Mouse (Mus musculus): ENCODE measurements around the gene Smarcc1. TPM values are rescaled to one million over a fixed set of nuclear protein-coding genes. Genes with fewer than 3 reads are reported as not detected.

Smarcc1 gene
- polyA plus RNA-seq, 1 experiment from 2014 or later, result 190 TPM

- H3K9ac ChIP-seq (replicated peaks; ENCODE audit: low read length), result no peak overlapping the region
- no peaks in the 10 kb centered on the region for H3K4me1 ChIP-seq (ENCODE audit: control insufficient read depth, insufficient read depth, low read length)
- ATAC-seq (replicated peaks; ENCODE audit: insufficient number of reproducible peaks, low FRiP score, low TSS enrichment, low read depth) (peak; percentile 82), DNase-seq (ENCODE audit: low spot score) (no peak)
- no peaks in the 10 kb centered on the region for H3K36me3 ChIP-seq (replicated peaks; ENCODE audit: control insufficient read depth, insufficient read depth, low read depth, low read length)
- 66% methylated on average over 15 of the region's 15 CpGs for WGBS
- H3K9me3 ChIP-seq (replicated peaks; ENCODE audit: control insufficient read depth, low read length), result no peaks in the 10 kb centered on the region
- no peak overlapping the region for H3K27ac ChIP-seq (replicated peaks; ENCODE audit: low read depth, low read length)
- H3K4me2 ChIP-seq (ENCODE audit: low read depth, low read length), result no peak overlapping the region
- H3K4me3 ChIP-seq (ENCODE audit: low read depth, low read length), result no peak overlapping the region
- H3K27me3 ChIP-seq (ENCODE audit: control insufficient read depth, insufficient read depth, low read length), result no peaks in the 10 kb centered on the region
Measured at GRCm38 (mm10) chr9:110255407-110256019, 138.0 kb downstream of the Smarcc1 start.

- DNase-seq (ENCODE audit: low spot score), result no peak
Measured at GRCm38 (mm10) chr9:110258646-110259045, 141.1 kb downstream of the Smarcc1 start.

DNA sequence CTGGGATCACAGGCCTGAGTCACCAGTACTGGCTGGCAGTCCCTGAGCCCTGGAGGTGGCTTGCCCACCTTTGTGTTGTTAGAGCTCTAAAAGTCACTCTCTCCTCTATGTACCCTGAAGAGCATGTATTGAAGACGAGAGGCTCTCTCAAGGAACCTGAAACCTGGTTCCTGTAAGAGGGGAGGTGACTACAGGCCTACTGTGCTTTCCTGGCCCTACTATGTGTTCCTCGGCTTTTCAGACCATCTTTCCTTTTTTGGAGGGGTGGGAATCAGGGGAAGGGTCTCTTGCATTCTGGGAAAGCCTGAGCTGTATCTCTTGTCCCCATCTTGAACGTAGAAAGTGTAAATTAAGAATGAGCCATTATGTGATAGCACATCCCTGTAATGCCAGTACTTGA is 141.6 kb downstream of the Smarcc1 start:
- no peak overlapping the region for H3K9ac ChIP-seq (replicated peaks; ENCODE audit: low read length)
- H3K9me3 ChIP-seq (replicated peaks; ENCODE audit: control insufficient read depth, low read length), result no peaks in the 10 kb centered on the region
- ATAC-seq (replicated peaks; ENCODE audit: insufficient number of reproducible peaks, low FRiP score, low TSS enrichment, low read depth) (no peak), DNase-seq (ENCODE audit: low spot score) (no peak)
- no peak overlapping the region for H3K4me3 ChIP-seq (ENCODE audit: low read depth, low read length)
- no peaks in the 10 kb centered on the region for H3K27me3 ChIP-seq (ENCODE audit: control insufficient read depth, insufficient read depth, low read length)
- H3K4me1 ChIP-seq (ENCODE audit: control insufficient read depth, insufficient read depth, low read length), result no peaks in the 10 kb centered on the region
- WGBS, result 87% methylated on average over 3 of the region's 3 CpGs
- no peak overlapping the region for H3K27ac ChIP-seq (replicated peaks; ENCODE audit: low read depth, low read length)
- H3K36me3 ChIP-seq (replicated peaks; ENCODE audit: control insufficient read depth, insufficient read depth, low read depth, low read length), result no peaks in the 10 kb centered on the region
- no peak overlapping the region for H3K4me2 ChIP-seq (ENCODE audit: low read depth, low read length)

More at GRCm38 (mm10) chr9:110258646-110259045, 141.1 kb downstream of the Smarcc1 start:
- no peak for ATAC-seq (replicated peaks; ENCODE audit: insufficient number of reproducible peaks, low FRiP score, low TSS enrichment, low read depth)
- H3K27me3 ChIP-seq (ENCODE audit: control insufficient read depth, insufficient read depth, low read length), result no peaks in the 10 kb centered on the region
- H3K36me3 ChIP-seq (replicated peaks; ENCODE audit: control insufficient read depth, insufficient read depth, low read depth, low read length), result no peaks in the 10 kb centered on the region
- no peak overlapping the region for H3K9ac ChIP-seq (replicated peaks; ENCODE audit: low read length)
- no peaks in the 10 kb centered on the region for H3K4me1 ChIP-seq (ENCODE audit: control insufficient read depth, insufficient read depth, low read length)
- no peak overlapping the region for H3K27ac ChIP-seq (replicated peaks; ENCODE audit: low read depth, low read length)
- WGBS, result 80% methylated on average over 6 of the region's 6 CpGs
- no peak overlapping the region for H3K4me3 ChIP-seq (ENCODE audit: low read depth, low read length)
- H3K9me3 ChIP-seq (replicated peaks; ENCODE audit: control insufficient read depth, low read length), result no peaks in the 10 kb centered on the region
- H3K4me2 ChIP-seq (ENCODE audit: low read depth, low read length), result no peak overlapping the region

DNA sequence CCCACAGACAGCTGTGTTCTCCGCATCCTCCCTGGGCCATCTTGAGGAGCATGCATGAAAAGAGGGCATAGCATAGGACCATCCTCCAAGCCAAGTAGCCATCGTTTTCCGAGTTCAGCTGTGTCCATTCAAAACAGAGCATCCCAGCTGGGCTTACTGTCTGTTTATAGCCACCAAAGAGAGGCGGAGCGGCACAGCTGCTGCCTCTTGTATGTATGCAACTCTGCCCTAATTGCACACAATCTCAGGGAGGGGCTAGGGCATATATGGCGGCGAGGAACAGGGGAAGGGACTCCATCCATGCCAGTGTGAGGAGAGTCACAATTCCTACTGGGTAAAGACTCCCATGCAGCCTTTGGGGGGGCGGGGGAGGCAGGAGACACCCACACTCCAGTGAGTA is 145.7 kb downstream of the Smarcc1 start:
- H3K9ac ChIP-seq (replicated peaks; ENCODE audit: low read length), result no peak overlapping the region
- no peaks in the 10 kb centered on the region for H3K36me3 ChIP-seq (replicated peaks; ENCODE audit: control insufficient read depth, insufficient read depth, low read depth, low read length)
- H3K27ac ChIP-seq (replicated peaks; ENCODE audit: low read depth, low read length), result no peak overlapping the region
- no peak overlapping the region for H3K4me3 ChIP-seq (ENCODE audit: low read depth, low read length)
- H3K4me1 ChIP-seq (ENCODE audit: control insufficient read depth, insufficient read depth, low read length), result no peaks in the 10 kb centered on the region
- DNase-seq (ENCODE audit: low spot score), result no peak
- H3K4me2 ChIP-seq (ENCODE audit: low read depth, low read length), result no peak overlapping the region
- WGBS, result 89% methylated on average over 8 of the region's 8 CpGs
- H3K27me3 ChIP-seq (ENCODE audit: control insufficient read depth, insufficient read depth, low read length), result no peaks in the 10 kb centered on the region
- ATAC-seq (replicated peaks; ENCODE audit: insufficient number of reproducible peaks, low FRiP score, low TSS enrichment, low read depth), result no peak
- no peaks in the 10 kb centered on the region for H3K9me3 ChIP-seq (replicated peaks; ENCODE audit: control insufficient read depth, low read length)

DNA sequence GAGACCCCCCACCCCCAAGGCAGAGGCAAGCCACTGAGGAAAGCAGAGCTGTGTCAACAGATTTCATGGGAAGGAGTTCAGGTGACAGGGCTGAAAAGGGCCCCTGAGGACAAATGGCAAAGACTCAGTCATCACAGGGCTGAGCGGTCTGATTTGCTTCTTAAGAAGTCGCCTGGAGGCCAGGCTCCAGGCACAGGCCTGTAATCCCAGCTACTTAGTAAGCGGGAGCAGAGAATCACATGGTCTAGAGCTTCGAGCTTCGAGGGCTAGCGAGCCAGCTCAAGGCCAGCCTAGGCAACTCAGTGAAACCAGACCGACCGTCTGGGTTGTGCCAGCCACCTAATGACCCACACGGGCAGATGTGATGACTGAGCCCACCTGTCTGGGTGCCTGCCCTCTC is 147.5 kb downstream of the Smarcc1 start:
- Histone ChIP-seq H3K9ac (replicated peaks; ENCODE audit: low read length) (no peak overlapping the region), H3K4me3 (ENCODE audit: low read depth, low read length) (no peak overlapping the region), H3K9me3 (replicated peaks; ENCODE audit: control insufficient read depth, low read length) (no peaks in the 10 kb centered on the region), H3K4me2 (ENCODE audit: low read depth, low read length) (no peak overlapping the region), H3K27me3 (ENCODE audit: control insufficient read depth, insufficient read depth, low read length) (no peaks in the 10 kb centered on the region), H3K36me3 (replicated peaks; ENCODE audit: control insufficient read depth, insufficient read depth, low read depth, low read length) (no peaks in the 10 kb centered on the region), H3K27ac (replicated peaks; ENCODE audit: low read depth, low read length) (no peak overlapping the region), H3K4me1 (ENCODE audit: control insufficient read depth, insufficient read depth, low read length) (no peaks in the 10 kb centered on the region)
- 78% methylated on average over 9 of the region's 9 CpGs for WGBS
- ATAC-seq (replicated peaks; ENCODE audit: insufficient number of reproducible peaks, low FRiP score, low TSS enrichment, low read depth), result no peak; the same call in 1 of the 2 replicates
- no peak for DNase-seq (ENCODE audit: low spot score)

DNA sequence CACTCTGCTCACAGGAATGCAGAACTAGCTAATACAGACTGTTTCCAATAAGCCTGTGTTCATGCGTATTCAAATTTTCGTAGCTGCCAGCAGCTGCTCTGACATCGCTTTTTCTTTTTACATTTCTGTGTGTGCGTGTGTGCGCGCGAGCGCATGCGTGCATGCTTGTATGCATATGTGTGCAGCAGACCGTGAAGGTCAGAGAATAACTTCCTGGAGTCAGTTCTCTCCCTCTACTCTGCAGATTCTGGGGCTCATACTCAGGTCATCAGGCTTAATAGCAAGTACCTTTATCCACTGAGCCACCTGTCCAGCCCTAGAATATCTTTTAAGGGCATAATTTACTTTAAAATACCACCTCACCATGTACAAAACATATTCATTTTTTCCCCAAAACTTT is 150.9 kb downstream of the Smarcc1 start:
- no peaks in the 10 kb centered on the region for H3K27me3 ChIP-seq (ENCODE audit: control insufficient read depth, insufficient read depth, low read length)
- no peaks in the 10 kb centered on the region for H3K9me3 ChIP-seq (replicated peaks; ENCODE audit: control insufficient read depth, low read length)
- no peak for ATAC-seq (replicated peaks; ENCODE audit: insufficient number of reproducible peaks, low FRiP score, low TSS enrichment, low read depth)
- no peaks in the 10 kb centered on the region for H3K4me1 ChIP-seq (ENCODE audit: control insufficient read depth, insufficient read depth, low read length)
- no peaks in the 10 kb centered on the region for H3K36me3 ChIP-seq (replicated peaks; ENCODE audit: control insufficient read depth, insufficient read depth, low read depth, low read length)
- 90% methylated on average over 10 of the region's 10 CpGs for WGBS
- no peak overlapping the region for H3K4me3 ChIP-seq (ENCODE audit: low read depth, low read length)
- no peak overlapping the region for H3K9ac ChIP-seq (replicated peaks; ENCODE audit: low read length)
- H3K4me2 ChIP-seq (ENCODE audit: low read depth, low read length), result no peak overlapping the region
- DNase-seq (ENCODE audit: low spot score), result no peak
- no peak overlapping the region for H3K27ac ChIP-seq (replicated peaks; ENCODE audit: low read depth, low read length)

DNA sequence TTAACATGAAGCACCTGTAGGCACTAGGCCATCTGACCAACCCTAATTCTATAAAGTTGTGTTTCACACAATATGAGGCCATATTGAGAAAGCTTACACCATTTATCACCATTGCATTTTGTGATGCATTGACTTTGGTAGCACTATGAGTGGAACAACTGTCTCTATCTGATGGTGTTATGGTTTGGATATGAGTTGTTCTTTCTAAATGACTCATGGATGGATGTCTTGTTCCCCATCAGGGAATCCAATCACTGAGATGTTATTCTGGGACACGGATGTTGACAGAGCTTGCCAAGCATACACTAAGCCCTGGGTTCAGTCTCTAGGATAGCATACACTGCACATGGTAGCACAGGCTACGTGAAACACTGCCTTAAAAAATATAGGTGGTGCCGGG is 154.8 kb downstream of the Smarcc1 start:
- Histone ChIP-seq H3K4me1 (ENCODE audit: control insufficient read depth, insufficient read depth, low read length) (no peaks in the 10 kb centered on the region), H3K4me3 (ENCODE audit: low read depth, low read length) (no peak overlapping the region), H3K9me3 (replicated peaks; ENCODE audit: control insufficient read depth, low read length) (no peaks in the 10 kb centered on the region), H3K27ac (replicated peaks; ENCODE audit: low read depth, low read length) (no peak overlapping the region), H3K9ac (replicated peaks; ENCODE audit: low read length) (no peak overlapping the region), H3K36me3 (replicated peaks; ENCODE audit: control insufficient read depth, insufficient read depth, low read depth, low read length) (no peaks in the 10 kb centered on the region), H3K4me2 (ENCODE audit: low read depth, low read length) (no peak overlapping the region), H3K27me3 (ENCODE audit: control insufficient read depth, insufficient read depth, low read length) (no peaks in the 10 kb centered on the region)
- DNase-seq (ENCODE audit: low spot score) (no peak), ATAC-seq (replicated peaks; ENCODE audit: insufficient number of reproducible peaks, low FRiP score, low TSS enrichment, low read depth) (no peak)
- WGBS, result 95% methylated on average over 3 of the region's 3 CpGs

DNA sequence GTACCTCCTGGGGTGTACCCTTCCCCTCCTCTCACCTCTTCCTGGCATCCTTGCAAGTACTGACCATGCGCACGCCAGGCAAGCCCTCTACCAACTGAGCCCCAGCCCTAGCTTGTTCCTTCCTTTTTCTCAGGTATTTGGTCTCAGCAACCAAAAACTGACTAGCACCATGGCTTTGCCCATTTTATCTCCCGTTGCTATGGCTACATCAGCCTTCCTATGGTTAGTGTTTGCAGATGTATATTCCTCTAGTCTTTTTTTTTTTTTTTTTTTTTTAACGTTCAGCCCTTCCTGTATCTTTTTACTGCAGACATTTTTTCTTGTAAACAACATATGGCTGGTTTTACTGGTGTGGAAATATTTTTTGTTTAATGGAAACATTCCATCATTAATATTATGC is 156.0 kb downstream of the Smarcc1 start:
- Histone ChIP-seq H3K27ac (replicated peaks; ENCODE audit: low read depth, low read length) (no peak overlapping the region), H3K4me1 (ENCODE audit: control insufficient read depth, insufficient read depth, low read length) (no peaks in the 10 kb centered on the region), H3K27me3 (ENCODE audit: control insufficient read depth, insufficient read depth, low read length) (no peaks in the 10 kb centered on the region), H3K36me3 (replicated peaks; ENCODE audit: control insufficient read depth, insufficient read depth, low read depth, low read length) (no peaks in the 10 kb centered on the region), H3K9ac (replicated peaks; ENCODE audit: low read length) (no peak overlapping the region), H3K4me3 (ENCODE audit: low read depth, low read length) (no peak overlapping the region), H3K4me2 (ENCODE audit: low read depth, low read length) (no peak overlapping the region), H3K9me3 (replicated peaks; ENCODE audit: control insufficient read depth, low read length) (no peaks in the 10 kb centered on the region)
- no peak for ATAC-seq (replicated peaks; ENCODE audit: insufficient number of reproducible peaks, low FRiP score, low TSS enrichment, low read depth)
- DNase-seq (ENCODE audit: low spot score), result no peak
- WGBS, result 86% methylated on average over 4 of the region's 4 CpGs
